Mouse (Mus musculus) E14TG2a.4 (cell line): ENCODE results near the gene Nxn.
"Not testable (repeated sequence)": the region's sequence is repeated elsewhere in the genome, so short reads cannot be mapped to it uniquely, and the experiment has no call there.

Experiments
- H3K27me3 ChIP-seq: 2 replicates; pipeline ENCODE4 v1.6.1; 2014; ENCODE audit warnings: low read length, control low read depth; ENCODE audit not compliant: insufficient read depth
- H3K36me3 ChIP-seq: 2 replicates; pipeline ENCODE4 v1.6.1; 2014; ENCODE audit warnings: low read length, control low read depth; ENCODE audit not compliant: insufficient read depth
- H3K4me1 ChIP-seq: replicated peaks from 2 replicates; pipeline ENCODE4 v1.6.1; 2014; ENCODE audit warnings: low read depth, low read length, control low read depth
- H3K4me3 ChIP-seq: replicated peaks from 2 replicates; pipeline ENCODE4 v1.5.1; 2014; ENCODE audit warnings: mild to moderate bottlenecking, low read length
- H3K9me3 ChIP-seq: 2 replicates; pipeline ENCODE4 v1.6.1; 2014; ENCODE audit warnings: low read length, control low read depth
- CTCF ChIP-seq: conservative IDR thresholded peaks from 2 replicates; pipeline ENCODE4 v1.5.1; 2014; ENCODE audit warnings: low read length
- NANOG ChIP-seq: IDR thresholded peaks from 2 replicates; pipeline ENCODE4 v1.6.1; 2014; ENCODE audit warnings: borderline replicate concordance, low read length, mixed read lengths
- POU5F1 ChIP-seq: IDR thresholded peaks from 2 replicates; pipeline ENCODE4 v1.6.1; 2014; ENCODE audit warnings: low read length, borderline replicate concordance

The Nxn gene

DNA sequence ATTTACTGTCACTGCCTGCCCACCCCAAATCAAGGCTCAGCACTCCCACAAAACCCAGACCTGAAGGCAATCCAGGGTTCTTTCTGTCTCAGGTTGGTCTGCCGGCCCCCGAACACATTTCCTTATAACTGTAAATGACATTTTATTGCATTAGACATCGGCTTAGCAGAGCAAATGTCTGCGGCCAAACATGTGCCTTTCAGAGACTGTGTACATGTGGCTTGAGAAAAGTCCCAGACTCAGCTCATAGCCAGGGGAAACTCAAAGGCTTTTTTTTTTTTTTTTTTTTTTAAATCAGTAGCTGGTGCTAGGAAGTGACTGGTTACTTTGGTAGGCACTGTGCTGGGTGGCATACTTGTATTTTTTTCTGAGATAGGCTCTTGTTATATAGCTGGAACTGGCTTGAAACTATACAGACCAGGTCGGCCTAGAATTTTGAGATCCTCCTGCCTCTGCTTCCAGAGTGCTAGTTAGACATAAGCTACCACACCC is 182.8 kb downstream of the Nxn start:
- H3K36me3 ChIP-seq = peaks cover 77% of the 10 kb centered on the region
- TF ChIP-seq POU5F1 (no peak), CTCF (no peak), NANOG (no peak)
- no peaks in the 10 kb centered on the region for H3K27me3 ChIP-seq
- peaks cover 53% of the 10 kb centered on the region for H3K4me1 ChIP-seq
- H3K4me3 ChIP-seq = peak overlapping the region; percentile 96
- no peaks in the 10 kb centered on the region for H3K9me3 ChIP-seq

- Histone ChIP-seq H3K4me1 (peaks cover 55% of the 10 kb centered on the region), H3K36me3 (peaks cover 79% of the 10 kb centered on the region), H3K9me3 (no peaks in the 10 kb centered on the region), H3K27me3 (no peaks in the 10 kb centered on the region), H3K4me3 (no peak overlapping the region)
- TF ChIP-seq POU5F1 (no peak), CTCF (no peak), NANOG (no peak)
Observed at GRCm38 (mm10) chr11:76215011-76215410, 183.9 kb downstream of the Nxn start.

- Histone ChIP-seq H3K4me3 (no peak overlapping the region), H3K4me1 (peaks cover 59% of the 10 kb centered on the region), H3K27me3 (no peaks in the 10 kb centered on the region), H3K9me3 (no peaks in the 10 kb centered on the region), H3K36me3 (peaks cover 80% of the 10 kb centered on the region)
- TF ChIP-seq CTCF (no peak), NANOG (no peak), POU5F1 (no peak)
Observed at GRCm38 (mm10) chr11:76213841-76214240, 185.1 kb downstream of the Nxn start.

DNA sequence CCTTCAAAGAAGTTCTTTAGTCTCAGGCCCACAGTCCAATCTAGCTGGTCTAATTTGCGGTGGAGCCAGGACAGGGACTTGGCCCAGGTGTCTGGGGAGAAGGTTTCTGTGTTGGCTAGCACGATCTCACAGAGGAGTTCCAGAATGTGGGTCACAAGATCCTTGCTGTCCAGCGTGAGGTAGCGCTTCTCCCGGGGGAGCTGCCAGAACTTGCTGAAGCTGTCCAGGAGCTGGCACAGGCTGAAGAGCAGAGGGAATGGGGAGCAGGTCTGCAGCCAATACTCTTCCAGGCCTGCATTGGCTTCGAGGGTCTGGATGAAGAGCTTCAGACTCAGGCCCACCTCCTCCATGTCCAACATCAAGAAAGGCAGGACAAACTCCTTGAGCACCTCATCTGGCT is 187.3 kb downstream of the Nxn start:
- peaks cover 46% of the 10 kb centered on the region for H3K4me1 ChIP-seq
- not testable (repeated sequence) for H3K27me3 ChIP-seq, H3K9me3 ChIP-seq, H3K4me3 ChIP-seq
- peaks cover 96% of the 10 kb centered on the region for H3K36me3 ChIP-seq

GRCm38 (mm10) chr11:76210228-76210985 is 188.5 kb downstream of the Nxn start:
- Histone ChIP-seq H3K4me3 (no peak overlapping the region), H3K9me3 (no peaks in the 10 kb centered on the region), H3K27me3 (no peaks in the 10 kb centered on the region), H3K36me3 (peaks cover 98% of the 10 kb centered on the region), H3K4me1 (peaks cover 34% of the 10 kb centered on the region)
- TF ChIP-seq POU5F1 (no peak), NANOG (no peak), CTCF (no peak)
